Mouse (Mus musculus) lung, postnatal 0 days (tissue): ENCODE measurements around the gene Ccno.

Source experiments
- CTCF ChIP-seq: IDR thresholded peaks from 2 replicates; pipeline ENCODE4 v1.5.1; 2016; ENCODE audit warnings: antibody characterized with exemption, mild to moderate bottlenecking
- EP300 ChIP-seq: IDR thresholded peaks from 2 replicates; pipeline ENCODE4 v1.6.1; 2016; ENCODE audit warnings: antibody characterized with exemption, mild to moderate bottlenecking, control low read depth

DNA sequence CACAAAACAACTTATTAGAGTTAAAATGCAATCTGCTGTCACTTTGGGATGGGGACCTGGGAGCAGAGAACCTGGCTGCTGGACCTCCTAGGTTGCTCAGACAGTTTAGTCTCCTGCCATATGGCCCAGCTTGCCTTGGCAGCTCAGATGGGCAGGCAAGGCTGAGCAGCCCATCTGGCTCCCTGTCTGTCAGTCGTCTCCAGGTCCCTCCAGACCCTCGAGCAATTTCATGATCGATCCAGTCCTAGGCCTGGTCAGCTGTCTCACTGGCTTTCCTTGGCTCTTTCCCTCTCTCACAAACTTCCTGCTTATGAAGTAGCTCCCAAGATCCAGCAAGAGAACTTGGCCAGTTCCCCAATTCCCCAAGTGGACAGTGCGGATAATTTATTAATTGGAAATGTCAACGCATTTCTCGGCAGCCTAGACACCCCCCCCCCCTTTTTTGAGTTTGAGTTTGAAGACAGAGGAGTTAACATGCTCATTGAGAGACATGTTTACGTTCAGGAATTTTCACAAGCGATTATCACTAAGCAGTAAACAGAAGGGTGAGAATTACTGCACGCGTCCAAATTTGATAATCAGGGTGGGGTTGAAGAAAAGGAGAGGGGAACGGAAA lies 46.8 kb downstream of the Ccno start:
- TF ChIP-seq CTCF (no peak), EP300 (no peak)
